Mouse (Mus musculus) E14TG2a.4 (cell line): ENCODE measurements around the gene Atp5l.

Experiments
- CTCF ChIP-seq: conservative IDR thresholded peaks from 2 replicates; pipeline ENCODE4 v1.5.1; 2014; ENCODE audit warnings: low read length
- NANOG ChIP-seq: IDR thresholded peaks from 2 replicates; pipeline ENCODE4 v1.6.1; 2014; ENCODE audit warnings: borderline replicate concordance, low read length, mixed read lengths
- POU5F1 ChIP-seq: IDR thresholded peaks from 2 replicates; pipeline ENCODE4 v1.6.1; 2014; ENCODE audit warnings: low read length, borderline replicate concordance

DNA sequence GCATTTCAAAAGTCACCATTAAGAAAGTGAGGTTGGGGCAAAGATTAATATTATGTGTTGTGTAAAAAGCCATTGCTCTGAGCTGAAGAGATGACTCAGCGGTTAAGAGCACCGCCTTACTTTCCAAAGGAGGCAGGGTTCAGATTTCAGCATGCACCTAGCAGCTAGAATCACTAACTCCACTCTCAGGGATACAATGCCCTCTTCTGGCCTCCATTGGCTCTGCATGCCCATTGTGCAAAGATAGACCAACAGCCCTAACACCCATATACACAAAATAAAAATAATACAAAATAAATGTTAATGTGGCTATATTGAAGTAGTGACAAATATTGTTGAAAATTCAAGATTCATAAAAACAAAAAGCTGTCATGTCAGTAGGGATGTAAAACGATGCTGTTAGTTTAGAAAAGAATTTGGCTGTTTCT is 46.3 kb upstream of the Atp5l start:
- TF ChIP-seq CTCF, result peak; percentile 80
- TF ChIP-seq POU5F1, result no peak
- no peak for TF ChIP-seq NANOG
